Mouse (Mus musculus) subcutaneous adipose tissue, adult 2 months (tissue): Measurements from ENCODE around the gene Dera. TPM values are rescaled to one million over a fixed set of nuclear protein-coding genes. Genes with fewer than 3 reads are reported as not detected.

Experiments used
- polyA plus RNA-seq: library from polyadenylated mRNA; depleted of rRNA; stranded (reverse); fragments of >200 nt; gene quantifications from 2 replicates; pipeline ENCODE4 v1.2.3, GENCODE M21; 2012; ENCODE audit warnings: low replicate concordance; rRNA removed

Gene Dera
- 15.7 and 22.0 TPM in 2 replicates for polyA plus RNA-seq

DNA sequence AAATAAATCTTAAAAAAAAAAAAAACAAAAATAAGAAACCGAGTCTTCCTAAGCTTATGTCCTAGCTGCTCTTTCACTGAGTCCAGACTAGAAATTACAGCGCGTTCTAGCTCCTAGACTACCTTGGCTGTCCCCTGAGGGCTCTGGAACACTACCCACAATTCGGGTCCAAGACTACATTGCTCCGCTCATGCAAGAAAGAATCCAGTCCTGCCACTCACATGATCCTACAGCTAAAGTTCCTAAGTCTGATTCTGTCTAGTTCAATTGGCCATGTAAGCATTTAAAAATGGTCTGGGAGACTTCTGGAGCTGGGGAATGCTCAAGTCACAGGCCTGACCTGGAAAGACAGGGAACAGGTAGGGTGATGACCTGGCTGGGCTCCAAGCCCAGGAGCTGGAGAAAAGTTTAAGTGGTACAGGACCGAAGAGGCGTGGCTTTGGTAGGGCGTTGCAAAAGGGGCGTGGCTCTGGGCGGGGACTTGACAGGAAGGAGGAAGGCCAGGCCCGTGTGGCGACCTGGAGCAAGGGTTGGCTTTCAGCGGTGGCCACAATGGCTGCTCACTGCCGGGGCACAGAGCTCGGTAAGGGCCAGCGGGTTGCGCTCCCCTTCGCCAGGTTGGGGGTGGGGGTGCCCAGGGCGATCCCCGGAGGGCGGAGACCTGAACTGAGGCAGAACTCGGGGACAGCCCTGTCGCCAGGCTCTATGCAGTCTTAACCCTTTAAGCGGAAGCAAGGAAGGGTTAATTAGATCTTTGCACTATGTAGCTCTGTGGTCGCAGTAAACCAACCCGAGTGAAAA lies at the start of gene Dera:
Gene Dera, plus strand, starts transcription at position 491 of the 801 bp plus-strand sequence.

DNA sequence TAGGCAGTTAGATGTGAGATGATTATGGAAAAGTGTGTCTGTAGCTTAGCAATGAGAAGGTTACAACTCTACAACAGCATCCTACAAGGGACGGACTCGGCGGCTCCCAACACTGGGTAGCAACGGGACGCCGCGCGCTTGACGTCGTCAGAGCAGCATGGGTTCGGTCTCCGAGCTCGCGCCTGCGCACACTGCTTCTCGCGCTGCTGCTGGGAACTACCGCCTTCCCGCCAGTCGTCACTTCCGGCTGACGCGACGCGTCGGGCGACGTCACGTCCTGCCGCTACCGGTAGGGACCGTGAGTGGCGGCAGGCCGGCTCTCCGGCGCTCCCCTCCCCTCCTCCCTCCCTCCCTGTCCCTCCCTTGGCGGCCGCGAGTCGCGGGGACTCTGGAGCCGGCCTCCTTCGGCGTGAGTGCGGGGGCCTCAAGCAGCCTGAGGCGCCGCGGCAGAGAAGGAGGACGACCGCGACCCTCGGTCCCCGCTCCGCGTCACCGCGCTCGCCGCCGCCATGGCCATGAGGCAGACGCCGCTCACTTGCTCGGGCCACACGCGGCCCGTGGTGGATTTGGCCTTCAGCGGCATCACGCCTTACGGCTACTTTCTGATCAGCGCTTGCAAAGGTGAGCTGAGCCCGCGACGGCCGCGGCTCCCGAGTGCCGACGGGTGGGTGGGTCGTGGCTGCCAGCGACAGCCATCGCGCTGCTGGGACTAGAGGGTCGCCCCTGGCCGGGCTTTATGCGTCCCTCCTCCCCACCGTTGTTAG lies 19.3 kb upstream of the Dera start, which contains the start of gene Strap:
Gene Strap, plus strand, starts transcription at position 233 of the 764 bp plus-strand sequence.

Other genes with a start within 250 kb of the Dera start
- 9.8 and 14.4 TPM in 2 replicates for gene Eps8, start 99.7 kb upstream of the Dera start, polyA plus RNA-seq
- 26.9 and 45.9 TPM in 2 replicates for gene Strap, start 19.5 kb upstream of the Dera start, polyA plus RNA-seq